Mouse (Mus musculus): ENCODE data around the gene Ogfod1. TPM values are rescaled to one million over a fixed set of nuclear protein-coding genes. Genes with fewer than 3 reads are reported as not detected.
A peak's percentile ranks its signal among the peaks of the same experiment; 100 is the strongest.

Gene Ogfod1
- total and polyA plus RNA-seq, 3 experiments: 16.6 to 31.9 (median 26.9) TPM

GRCm38 (mm10) chr8:94037806-94038205 lies 808 bp downstream of the Ogfod1 start:
- no peak overlapping the region for H3K27ac ChIP-seq (ENCODE audit: insufficient read depth, low read depth)
- H3K4me2 ChIP-seq (ENCODE audit: insufficient read depth, low read depth, poor library complexity, severe bottlenecking): peak overlapping the region; percentile 99
- H3K4me3 ChIP-seq (replicated peaks in 1 of 3; ENCODE audit: low read depth in 2 of 3, low read length in 2 of 3, poor library complexity in 1 of 3): peak overlapping the region; percentile 84 to 99 (median 92)
- H3K9ac ChIP-seq (ENCODE audit: insufficient read depth, low read depth): peak overlapping the region; percentile 78
- TF ChIP-seq UBTF (IDR thresholded peaks at IDR 0.05; ENCODE audit: low read depth, low read length): no peak
- 0 out of 2 replicates have a peak, but pooled peaks have one; percentile 48 for TF ChIP-seq MXI1 (IDR thresholded peaks at IDR 0.05; ENCODE audit: low read depth, low read length)
- in situ Hi-C loops (cut with MboI; ENCODE audit: low pct_ligation_motif_present, low pct_unique_long_range_greater_than_20kb, low sequenced_read_pairs) (no loop called here), dilution Hi-C loops (cut with MboI; ENCODE audit: extremely low pct_ligation_motif_present, extremely low pct_unique_long_range_greater_than_20kb, low sequenced_read_pairs) (no loop called here)
- H3K79me2 ChIP-seq (replicated peaks; ENCODE audit: control insufficient read depth, extremely low read depth, insufficient read depth, poor library complexity, severe bottlenecking): peaks cover 44% of the 10 kb centered on the region
- no peaks in the 10 kb centered on the region for H3K9me3 ChIP-seq (replicated peaks; ENCODE audit: low read length)
- peaks cover 9 to 37% of the 10 kb centered on the region in 2 experiments for H3K4me1 ChIP-seq (ENCODE audit: control insufficient read depth in 1 of 2, insufficient read depth in 2 of 2)
- peak; percentile 20 for DNase-seq (ENCODE audit: extremely low read depth)
- H3K36me3 ChIP-seq (replicated peaks in 1 of 2; ENCODE audit: control insufficient read depth in 1 of 2, insufficient read depth in 1 of 2, low read length in 1 of 2): peaks cover 12 to 29% of the 10 kb centered on the region in 2 experiments
- no peaks in the 10 kb centered on the region for H3K27me3 ChIP-seq (replicated peaks)

GRCm38 (mm10) chr8:94047845-94048244 lies 10.8 kb downstream of the Ogfod1 start:
- dilution Hi-C loops (cut with MboI; ENCODE audit: extremely low pct_ligation_motif_present, extremely low pct_unique_long_range_greater_than_20kb, low sequenced_read_pairs): no loop called here

GRCm38 (mm10) chr8:94052696-94053095 lies 15.7 kb downstream of the Ogfod1 start:
- Histone ChIP-seq H3K27ac (ENCODE audit: insufficient read depth, low read depth) (no peak overlapping the region), H3K4me2 (ENCODE audit: insufficient read depth, low read depth, poor library complexity, severe bottlenecking) (no peak overlapping the region), H3K27me3 (replicated peaks) (no peaks in the 10 kb centered on the region), H3K4me1 (ENCODE audit: control insufficient read depth in 1 of 2, insufficient read depth in 2 of 2) (no peaks in the 10 kb centered on the region), H3K4me3 (replicated peaks in 1 of 3; ENCODE audit: low read depth in 2 of 3, low read length in 2 of 3, poor library complexity in 1 of 3) (no peak overlapping the region), H3K9ac (ENCODE audit: insufficient read depth, low read depth) (no peak overlapping the region), H3K79me2 (replicated peaks; ENCODE audit: control insufficient read depth, extremely low read depth, insufficient read depth, poor library complexity, severe bottlenecking) (no peaks in the 10 kb centered on the region), H3K9me3 (replicated peaks; ENCODE audit: low read length) (no peaks in the 10 kb centered on the region), H3K36me3 (replicated peaks in 1 of 2; ENCODE audit: control insufficient read depth in 1 of 2, insufficient read depth in 1 of 2, low read length in 1 of 2) (peaks cover 46 to 83% of the 10 kb centered on the region in 2 experiments)
- DNase-seq (ENCODE audit: extremely low read depth): no peak
- TF ChIP-seq MAX (IDR thresholded peaks at IDR 0.05; ENCODE audit: low read length) (no peak), USF2 (conservative IDR thresholded peaks at IDR 0.05; ENCODE audit: low read depth, low read length) (no peak), SMC3 (IDR thresholded peaks at IDR 0.05; ENCODE audit: low read depth, low read length) (no peak), ETS1 (conservative IDR thresholded peaks at IDR 0.05; ENCODE audit: low read depth, low read length) (no peak), TCF12 (IDR thresholded peaks at IDR 0.05; ENCODE audit: low read depth, low read length) (no peak), EP300 (IDR thresholded peaks at IDR 0.05; ENCODE audit: low read length) (no peak), RAD21 (IDR thresholded peaks at IDR 0.05; ENCODE audit: low read depth, low read length) (no peak), ELF1 (IDR thresholded peaks at IDR 0.05; ENCODE audit: low read depth, low read length) (no peak), MEF2A (IDR thresholded peaks at IDR 0.05; ENCODE audit: borderline replicate concordance, low read depth, low read length) (no peak), MAZ (IDR thresholded peaks at IDR 0.05; ENCODE audit: low read depth, low read length) (no peak), CTCF (conservative IDR thresholded peaks at IDR 0.05 in 1 of 2, IDR thresholded peaks at IDR 0.05 in 1 of 2; ENCODE audit: low read depth in 2 of 2, low read length in 2 of 2) (no peak), SIN3A (IDR thresholded peaks at IDR 0.05; ENCODE audit: low read length) (no peak), ZC3H11A (IDR thresholded peaks at IDR 0.05; ENCODE audit: low read depth, low read length) (no peak), JUND (conservative IDR thresholded peaks at IDR 0.05; ENCODE audit: low read depth, low read length) (no peak), ZKSCAN1 (IDR thresholded peaks at IDR 0.05; ENCODE audit: borderline replicate concordance, low read depth, low read length) (no peak), HCFC1 (IDR thresholded peaks at IDR 0.05; ENCODE audit: low read depth, low read length) (no peak)
- in situ Hi-C loops (cut with MboI; ENCODE audit: low pct_ligation_motif_present, low pct_unique_long_range_greater_than_20kb, low sequenced_read_pairs) (no loop called here), dilution Hi-C loops (cut with MboI; ENCODE audit: extremely low pct_ligation_motif_present, extremely low pct_unique_long_range_greater_than_20kb, low sequenced_read_pairs) (no loop called here)

More at GRCm38 (mm10) chr8:94047845-94048244, 10.8 kb downstream of the Ogfod1 start:
- no peak for DNase-seq (ENCODE audit: extremely low read depth)
- peaks cover 19 to 74% of the 10 kb centered on the region in 2 experiments for H3K36me3 ChIP-seq (replicated peaks in 1 of 2; ENCODE audit: control insufficient read depth in 1 of 2, insufficient read depth in 1 of 2, low read length in 1 of 2)
- H3K79me2 ChIP-seq (replicated peaks; ENCODE audit: control insufficient read depth, extremely low read depth, insufficient read depth, poor library complexity, severe bottlenecking): no peaks in the 10 kb centered on the region
- TF ChIP-seq SIN3A (IDR thresholded peaks at IDR 0.05; ENCODE audit: low read length) (no peak), JUND (conservative IDR thresholded peaks at IDR 0.05; ENCODE audit: low read depth, low read length) (no peak), PAX5 (IDR thresholded peaks at IDR 0.05; ENCODE audit: low read length) (no peak), JUN (IDR thresholded peaks at IDR 0.05; ENCODE audit: insufficient read depth, low read depth, low read length) (no peak), NELFE (IDR thresholded peaks at IDR 0.05; ENCODE audit: low read depth, low read length) (no peak), ZKSCAN1 (IDR thresholded peaks at IDR 0.05; ENCODE audit: borderline replicate concordance, low read depth, low read length) (no peak)
- H3K27ac ChIP-seq (ENCODE audit: insufficient read depth, low read depth): no peak overlapping the region
- no peaks in the 10 kb centered on the region for H3K9me3 ChIP-seq (replicated peaks; ENCODE audit: low read length)
- H3K27me3 ChIP-seq (replicated peaks): no peaks in the 10 kb centered on the region
- H3K4me2 ChIP-seq (ENCODE audit: insufficient read depth, low read depth, poor library complexity, severe bottlenecking): no peak overlapping the region
- in situ Hi-C loops (cut with MboI; ENCODE audit: low pct_ligation_motif_present, low pct_unique_long_range_greater_than_20kb, low sequenced_read_pairs): no loop called here
- H3K4me1 ChIP-seq (ENCODE audit: control insufficient read depth in 1 of 2, insufficient read depth in 2 of 2): no peaks in the 10 kb centered on the region
- H3K4me3 ChIP-seq (replicated peaks in 1 of 3; ENCODE audit: low read depth in 2 of 3, low read length in 2 of 3, poor library complexity in 1 of 3): no peak overlapping the region
- H3K9ac ChIP-seq (ENCODE audit: insufficient read depth, low read depth): no peak overlapping the region
